Mouse (Mus musculus): ENCODE results near the gene P3h1.

DNA sequence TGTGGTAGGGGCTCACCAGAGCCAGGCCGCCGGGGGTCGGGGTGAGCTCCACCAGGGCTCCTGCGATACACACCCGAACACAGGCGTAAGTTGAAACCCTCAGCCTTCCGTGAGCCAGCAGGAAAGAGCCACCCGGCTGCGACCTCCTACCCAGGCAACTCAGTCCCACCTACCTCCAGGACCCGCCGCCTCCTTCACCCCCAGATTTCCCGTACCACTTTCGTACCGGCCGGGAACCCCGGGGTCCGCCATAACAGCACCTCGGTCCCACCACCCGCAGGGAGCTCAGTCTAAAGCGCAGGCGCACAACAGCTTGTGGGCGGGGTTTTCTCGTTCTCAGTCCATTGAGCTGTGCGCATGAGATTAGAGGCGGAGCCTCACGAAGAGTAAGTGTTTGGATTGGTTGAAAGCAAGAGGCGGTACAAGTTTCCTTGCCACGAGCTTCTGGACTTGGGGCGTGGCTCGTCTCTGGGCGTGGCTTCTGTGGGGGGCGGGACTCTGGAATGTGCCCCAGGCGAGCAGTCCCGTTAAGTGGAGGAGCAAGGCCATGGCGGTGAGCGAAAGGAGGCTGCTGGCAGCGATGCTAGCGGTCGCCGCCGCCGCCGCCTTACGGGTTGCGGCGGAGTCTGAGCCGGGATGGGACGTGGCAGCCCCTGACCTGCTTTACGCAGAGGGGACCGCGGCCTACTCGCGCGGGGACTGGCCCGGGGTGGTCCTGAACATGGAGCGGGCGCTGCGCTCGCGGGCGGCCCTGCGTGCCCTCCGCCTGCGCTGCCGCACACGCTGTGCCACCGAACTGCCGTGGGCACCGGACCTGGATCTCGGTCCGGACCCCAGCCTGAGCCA is at the start of gene P3h1, which contains the start of gene AU022252:
- TF ChIP-seq EP300 (IDR thresholded peaks at IDR 0.05; ENCODE audit: insufficient read depth, low read depth, low read length) (0 out of 2 replicates have a peak, but pooled peaks have one; percentile 40), CTCF (IDR thresholded peaks at IDR 0.05) (no peak)

Measured in heart, adult 2 months (tissue).